Mouse (Mus musculus) stomach, embryonic 16.5 days (tissue): Measurements from ENCODE around the gene Nectin1. TPM values are rescaled to one million over a fixed set of nuclear protein-coding genes. Genes with fewer than 3 reads are reported as not detected.
A peak's percentile ranks its signal among the peaks of the same experiment; 100 is the strongest.

Experiments used
- ATAC-seq: fragments of 200-750 bp; cut with Nextera tagmentation; 2 replicates; pipeline ENCODE4 v1.8.0; 2017; ENCODE audit warnings: moderate number of reproducible peaks, moderate TSS enrichment; ENCODE audit not compliant: insufficient read depth, low FRiP score
- H3K27ac ChIP-seq: fragments of 300-500 bp; sonication (generic); 2 replicates; pipeline ENCODE4 v1.5.1; 2014; ENCODE audit warnings: low read length
- H3K27me3 ChIP-seq: fragments of 300-500 bp; sonication (generic); 2 replicates; pipeline ENCODE4 v1.6.1; 2014; ENCODE audit warnings: low read length, control low read depth, mixed read lengths; ENCODE audit not compliant: control insufficient read depth, insufficient read depth
- H3K36me3 ChIP-seq: fragments of 300-500 bp; sonication (generic); 2 replicates; pipeline ENCODE4 v1.6.1; 2014; ENCODE audit warnings: low read length; ENCODE audit not compliant: control insufficient read depth, insufficient read depth
- H3K4me1 ChIP-seq: fragments of 300-500 bp; sonication (generic); 2 replicates; pipeline ENCODE4 v1.6.1; 2014; ENCODE audit warnings: low read length, control low read depth, mixed read lengths; ENCODE audit not compliant: control insufficient read depth, insufficient read depth
- H3K4me2 ChIP-seq: fragments of 300-500 bp; sonication (generic); 2 replicates; pipeline ENCODE4 v1.6.1; 2014; ENCODE audit warnings: low read depth, low read length, mixed read lengths
- H3K4me3 ChIP-seq: fragments of 300-500 bp; sonication (generic); replicated peaks from 2 replicates; pipeline ENCODE4 v1.5.1; 2014; ENCODE audit warnings: mild to moderate bottlenecking, low read length
- H3K9ac ChIP-seq: fragments of 300-500 bp; sonication (generic); 2 replicates; pipeline ENCODE4 v1.6.1; 2014; ENCODE audit warnings: low read length
- H3K9me3 ChIP-seq: fragments of 300-500 bp; sonication (generic); replicated peaks from 2 replicates; pipeline ENCODE4 v1.6.1; 2016; ENCODE audit warnings: low read length, control low read depth; ENCODE audit not compliant: control insufficient read depth
- WGBS: fragments of 180-500 bp; shearing (Covaris S2); extraction: QIAGEN DNeasy Blood & Tissue Kit; methylation state at CpG from one replicate; pipeline ENCODE4 v1.1.7; 2014; 5-methylcytosine and 5-hydroxymethylcytosine counted together
- polyA plus RNA-seq: library from polyadenylated mRNA; unstranded; fragments of >200 nt; fragmentation: Nextera tagmentation; extraction: Ambion mirVana; gene quantifications from 2 replicates; pipeline ENCODE4 v1.2.1, GENCODE M21; 2015

Gene Nectin1
- polyA plus RNA-seq, 1 experiment from 2014 or later, result 8.9 TPM

GRCm38 (mm10) chr9:43797746-43798145 is 54.0 kb downstream of the Nectin1 start:
- no peak overlapping the region for H3K4me3 ChIP-seq
- H3K27me3 ChIP-seq, result no peaks in the 10 kb centered on the region
- H3K36me3 ChIP-seq, result no peaks in the 10 kb centered on the region
- WGBS, result 65% methylated on average over 7 of the region's 7 CpGs
- H3K27ac ChIP-seq, result peak overlapping the region; percentile 77
- H3K9me3 ChIP-seq, result no peaks in the 10 kb centered on the region
- no peak overlapping the region for H3K4me2 ChIP-seq
- H3K9ac ChIP-seq, result no peak overlapping the region; the same call in 1 of the 2 replicates
- 0 out of 2 replicates have a peak, but pooled peaks have one; percentile 8 for ATAC-seq
- peaks cover 7% of the 10 kb centered on the region; the same call in 1 of the 2 replicates for H3K4me1 ChIP-seq

- WGBS, result 66% methylated on average over 2 of the region's 2 CpGs
- Histone ChIP-seq H3K9ac (no peak overlapping the region), H3K4me2 (no peak overlapping the region), H3K27me3 (no peaks in the 10 kb centered on the region), H3K36me3 (no peaks in the 10 kb centered on the region), H3K9me3 (no peaks in the 10 kb centered on the region), H3K27ac (no peak overlapping the region), H3K4me1 (peaks cover 7% of the 10 kb centered on the region; the same call in 1 of the 2 replicates), H3K4me3 (no peak overlapping the region)
- ATAC-seq, result no peak
These were observed 56.7 kb downstream of the Nectin1 start for GRCm38 (mm10) chr9:43800525-43800924.

- WGBS, result 43% methylated on average over 5 of the region's 5 CpGs
- Histone ChIP-seq H3K36me3 (no peaks in the 10 kb centered on the region), H3K9ac (no peak overlapping the region), H3K4me3 (no peak overlapping the region), H3K27me3 (no peaks in the 10 kb centered on the region), H3K4me2 (no peak overlapping the region), H3K9me3 (no peaks in the 10 kb centered on the region), H3K27ac (no peak overlapping the region), H3K4me1 (peaks cover 4% of the 10 kb centered on the region; the same call in 1 of the 2 replicates)
- ATAC-seq, result peak; percentile 26; the same call in 1 of the 2 replicates
These were observed 58.1 kb downstream of the Nectin1 start for GRCm38 (mm10) chr9:43801911-43802310.

GRCm38 (mm10) chr9:43807565-43807964 is 63.8 kb downstream of the Nectin1 start:
- no peaks in the 10 kb centered on the region for H3K9me3 ChIP-seq
- no peaks in the 10 kb centered on the region for H3K27me3 ChIP-seq
- WGBS, result 42% methylated on average over 6 of the region's 6 CpGs
- H3K4me3 ChIP-seq, result no peak overlapping the region
- no peak for ATAC-seq
- H3K4me2 ChIP-seq, result no peak overlapping the region
- no peaks in the 10 kb centered on the region for H3K4me1 ChIP-seq
- no peaks in the 10 kb centered on the region for H3K36me3 ChIP-seq
- H3K9ac ChIP-seq, result no peak overlapping the region
- H3K27ac ChIP-seq, result no peak overlapping the region

GRCm38 (mm10) chr9:43808099-43808498 is 64.3 kb downstream of the Nectin1 start:
- no peak for ATAC-seq

GRCm38 (mm10) chr9:43808546-43808945 is 64.8 kb downstream of the Nectin1 start:
- no peaks in the 10 kb centered on the region for H3K27me3 ChIP-seq
- no peak overlapping the region for H3K4me3 ChIP-seq
- H3K36me3 ChIP-seq, result no peaks in the 10 kb centered on the region
- H3K4me1 ChIP-seq, result no peaks in the 10 kb centered on the region
- H3K4me2 ChIP-seq, result no peak overlapping the region
- H3K9ac ChIP-seq, result no peak overlapping the region
- H3K9me3 ChIP-seq, result no peaks in the 10 kb centered on the region
- WGBS, result 24% methylated on average over 7 of the region's 7 CpGs
- no peak overlapping the region for H3K27ac ChIP-seq
- ATAC-seq, result no peak

More at GRCm38 (mm10) chr9:43808099-43808498, 64.3 kb downstream of the Nectin1 start:
- no peaks in the 10 kb centered on the region for H3K27me3 ChIP-seq
- H3K4me3 ChIP-seq, result no peak overlapping the region
- H3K9ac ChIP-seq, result no peak overlapping the region
- H3K27ac ChIP-seq, result no peak overlapping the region
- no peaks in the 10 kb centered on the region for H3K9me3 ChIP-seq
- WGBS, result 15% methylated on average over 3 of the region's 4 CpGs
- no peaks in the 10 kb centered on the region for H3K4me1 ChIP-seq
- H3K36me3 ChIP-seq, result no peaks in the 10 kb centered on the region
- no peak overlapping the region for H3K4me2 ChIP-seq

- no peak for ATAC-seq
- Histone ChIP-seq H3K4me1 (no peaks in the 10 kb centered on the region), H3K9ac (no peak overlapping the region), H3K4me2 (no peak overlapping the region), H3K27me3 (no peaks in the 10 kb centered on the region), H3K27ac (no peak overlapping the region), H3K4me3 (no peak overlapping the region), H3K36me3 (no peaks in the 10 kb centered on the region), H3K9me3 (no peaks in the 10 kb centered on the region)
- 62% methylated on average over 2 of the region's 2 CpGs for WGBS
These were observed 69.4 kb downstream of the Nectin1 start for GRCm38 (mm10) chr9:43813156-43813555.

GRCm38 (mm10) chr9:43822206-43822605 is 78.4 kb downstream of the Nectin1 start:
- H3K36me3 ChIP-seq, result no peaks in the 10 kb centered on the region
- no peaks in the 10 kb centered on the region for H3K9me3 ChIP-seq
- ATAC-seq, result no peak
- no peak overlapping the region for H3K27ac ChIP-seq
- no peak overlapping the region for H3K4me3 ChIP-seq
- 87% methylated on average over 5 of the region's 5 CpGs for WGBS
- H3K4me1 ChIP-seq, result 0 out of 2 replicates have a peak, but pooled peaks cover 3% of the 10 kb centered on the region
- H3K4me2 ChIP-seq, result no peak overlapping the region
- H3K9ac ChIP-seq, result no peak overlapping the region
- H3K27me3 ChIP-seq, result no peaks in the 10 kb centered on the region

- H3K4me1 ChIP-seq, result 0 out of 2 replicates have a peak, but pooled peaks cover 3% of the 10 kb centered on the region
- no peak overlapping the region for H3K4me2 ChIP-seq
- no peak for ATAC-seq
- WGBS, result 63% methylated on average over 5 of the region's 5 CpGs
- no peaks in the 10 kb centered on the region for H3K36me3 ChIP-seq
- H3K27me3 ChIP-seq, result no peaks in the 10 kb centered on the region
- H3K4me3 ChIP-seq, result no peak overlapping the region
- no peak overlapping the region for H3K27ac ChIP-seq
- H3K9ac ChIP-seq, result no peak overlapping the region
- H3K9me3 ChIP-seq, result no peaks in the 10 kb centered on the region
These were observed 81.4 kb downstream of the Nectin1 start for GRCm38 (mm10) chr9:43825178-43825577.
